Mouse (Mus musculus) myocyte (in vitro differentiated cells): ENCODE data around the gene Gm20388.

ENCODE experiments used
- E2F4 ChIP-seq: IDR thresholded peaks from one replicate; pipeline ENCODE4 v1.6.1; 2011; ENCODE audit warnings: mild to moderate bottlenecking, control low read depth, moderate library complexity; ENCODE audit not compliant: insufficient read depth
- MAX ChIP-seq: IDR thresholded peaks from one replicate; pipeline ENCODE4 v1.6.1; 2011; ENCODE audit warnings: low read depth, mild to moderate bottlenecking, control low read depth
- MYOD1 ChIP-seq, 3 experiments: IDR thresholded peaks; one replicate each; pipeline ENCODE4 v1.6.1; 2011; ENCODE audit warnings: control low read depth in 2 of 3, low read depth in 2 of 3, mild to moderate bottlenecking in 2 of 3, moderate library complexity in 1 of 3; ENCODE audit not compliant: insufficient read length in 2 of 3, control insufficient read depth in 1 of 3
- MYOG ChIP-seq, 3 experiments: IDR thresholded peaks; one replicate each; pipeline ENCODE4 v1.6.1; 2011; ENCODE audit warnings: control low read depth in 2 of 3, low read depth in 2 of 3, mild to moderate bottlenecking in 2 of 3; ENCODE audit not compliant: insufficient read length in 2 of 3, control insufficient read depth in 1 of 3, insufficient read depth in 1 of 3
- POLR2A ChIP-seq: IDR thresholded peaks from one replicate; pipeline ENCODE4 v1.6.1; 2011; ENCODE audit warnings: low read depth, mild to moderate bottlenecking, control low read depth, moderate library complexity; ENCODE audit not compliant: insufficient read length
- POLR2AphosphoS2 ChIP-seq: IDR thresholded peaks from one replicate; pipeline ENCODE4 v1.6.1; 2011; ENCODE audit warnings: low read depth, control low read depth; ENCODE audit not compliant: insufficient read length
- TCF12 ChIP-seq: IDR thresholded peaks from one replicate; pipeline ENCODE4 v1.6.1; 2011; ENCODE audit warnings: mild to moderate bottlenecking, control low read depth; ENCODE audit not compliant: poor library complexity, insufficient read depth, severe bottlenecking

DNA sequence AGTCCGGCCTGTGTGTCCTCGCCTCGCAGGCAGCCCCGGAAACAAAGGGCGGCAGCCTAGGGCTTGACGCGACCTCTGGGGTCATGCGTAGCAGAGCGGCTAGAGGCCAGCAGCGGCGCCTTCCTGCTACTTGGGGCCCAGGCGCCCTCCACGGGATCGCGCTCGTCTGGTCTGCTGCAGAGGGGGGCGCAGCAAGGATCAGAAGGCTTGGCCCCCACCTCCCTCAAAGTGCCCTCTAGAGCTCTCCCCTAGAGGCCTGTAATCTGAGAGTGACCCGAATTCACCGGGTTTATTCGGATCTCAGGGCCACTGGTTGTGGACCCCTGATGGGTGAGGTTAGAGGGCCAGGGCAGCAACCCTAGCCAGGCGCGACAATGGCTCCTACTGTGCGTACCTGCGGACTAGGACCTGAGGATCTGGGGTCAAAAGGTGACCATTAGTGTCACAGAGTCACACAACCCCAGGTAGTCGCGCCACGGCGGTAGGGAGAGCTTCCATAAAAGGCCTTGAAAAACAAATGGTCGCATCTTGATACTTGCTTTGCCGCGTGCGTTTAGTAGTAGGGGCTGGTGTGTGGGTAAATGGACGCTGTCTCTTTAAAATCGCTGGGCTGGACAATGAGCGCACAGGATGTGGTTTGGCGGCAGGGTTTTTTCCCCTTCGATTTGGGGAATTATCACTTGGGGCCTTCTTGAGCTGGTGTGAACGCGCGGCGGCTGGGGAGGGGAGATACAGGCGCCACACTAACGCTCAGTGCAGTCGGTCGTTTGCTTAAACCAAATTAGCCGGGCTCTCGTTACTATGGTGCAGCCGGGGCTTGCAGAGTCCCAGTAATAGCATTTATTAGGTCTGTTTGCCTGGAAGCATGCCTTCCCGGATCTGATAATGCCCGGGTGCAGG is 576.1 kb downstream of the Gm20388 start:
- TF ChIP-seq E2F4 (no peak), MAX (no peak), POLR2A (peak; percentile 53), TCF12 (no peak), MYOD1 (IDR thresholded peaks at IDR 0.05; ENCODE audit: control insufficient read depth in 1 of 3, insufficient read length in 2 of 3, low read depth in 2 of 3) (no peak), POLR2AphosphoS2 (no peak), MYOG (IDR thresholded peaks at IDR 0.05; ENCODE audit: control insufficient read depth in 1 of 3, insufficient read depth in 1 of 3, insufficient read length in 2 of 3, low read depth in 2 of 3) (no peak)
